Mouse (Mus musculus) hindbrain, embryonic 10.5 days (tissue): ENCODE measurements around the gene Plcb4. TPM values are rescaled to one million over a fixed set of nuclear protein-coding genes. Genes with fewer than 3 reads are reported as not detected.
A peak's percentile ranks its signal among the peaks of the same experiment; 100 is the strongest.

Source experiments
- DNase-seq: peaks from one replicate; pipeline ENCODE4 v3.0.0-alpha.2; 2017; ENCODE audit warnings: low spot score
- H3K27ac ChIP-seq: fragments of 300-500 bp; sonication (generic); 2 replicates; pipeline ENCODE4 v1.5.1; 2016; ENCODE audit warnings: mild to moderate bottlenecking, moderate library complexity
- H3K27me3 ChIP-seq: fragments of 300-500 bp; sonication (generic); 2 replicates; pipeline ENCODE4 v1.6.1; 2016; ENCODE audit warnings: mild to moderate bottlenecking; ENCODE audit not compliant: poor library complexity, insufficient read depth, severe bottlenecking
- H3K36me3 ChIP-seq: fragments of 300-500 bp; sonication (generic); 2 replicates; pipeline ENCODE4 v1.6.1; 2016; ENCODE audit warnings: mild to moderate bottlenecking, moderate library complexity
- H3K4me1 ChIP-seq: fragments of 300-500 bp; sonication (generic); replicated peaks from 2 replicates; pipeline ENCODE4 v1.6.1; 2016; ENCODE audit warnings: mild to moderate bottlenecking
- H3K4me3 ChIP-seq: fragments of 300-500 bp; sonication (generic); 2 replicates; pipeline ENCODE4 v1.5.1; 2016; ENCODE audit warnings: mild to moderate bottlenecking, moderate library complexity
- H3K9me3 ChIP-seq: fragments of 300-500 bp; sonication (generic); 2 replicates; pipeline ENCODE4 v1.6.1; 2016; ENCODE audit warnings: mild to moderate bottlenecking, moderate library complexity
- WGBS: fragments of 180-500 bp; shearing (Covaris S2); methylation state at CpG from one replicate; pipeline ENCODE4 v1.1.7; 2016; 5-methylcytosine and 5-hydroxymethylcytosine counted together
- polyA plus RNA-seq: library from polyadenylated mRNA; unstranded; fragments of >200 nt; fragmentation: Nextera tagmentation; extraction: Ambion mirVana; gene quantifications from 2 replicates; pipeline ENCODE4 v1.2.1, GENCODE M21; 2016

The Plcb4 gene
- polyA plus RNA-seq, 1 experiment from 2014 or later: 15.6 TPM

DNA sequence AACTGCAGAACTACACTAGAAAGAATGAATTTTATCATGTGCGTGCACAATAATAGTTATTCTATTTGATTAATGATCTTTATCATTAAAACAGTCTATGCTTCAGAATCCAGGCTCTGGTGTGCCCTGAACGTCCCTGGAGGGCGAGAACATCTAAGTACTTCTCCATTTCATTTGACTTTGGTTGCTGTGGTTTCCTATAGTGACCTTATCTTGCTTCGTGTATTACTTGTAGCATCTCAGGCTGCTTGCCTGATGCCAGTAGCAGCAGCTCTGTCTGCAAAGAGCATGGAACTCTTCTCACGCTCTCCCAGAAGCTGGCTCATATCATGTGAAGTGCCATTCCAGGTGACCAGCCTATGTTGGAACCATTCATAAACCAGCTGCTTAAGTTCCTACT, 137.9 kb downstream of the Plcb4 start:
- Histone ChIP-seq H3K4me1 (peaks cover 28% of the 10 kb centered on the region), H3K27me3 (no peaks in the 10 kb centered on the region), H3K4me3 (no peak overlapping the region), H3K27ac (no peak overlapping the region; the same call in 1 of the 2 replicates), H3K9me3 (no peaks in the 10 kb centered on the region), H3K36me3 (no peaks in the 10 kb centered on the region)
- 89% methylated on average over 5 of the region's 5 CpGs for WGBS
- DNase-seq: no peak

DNA sequence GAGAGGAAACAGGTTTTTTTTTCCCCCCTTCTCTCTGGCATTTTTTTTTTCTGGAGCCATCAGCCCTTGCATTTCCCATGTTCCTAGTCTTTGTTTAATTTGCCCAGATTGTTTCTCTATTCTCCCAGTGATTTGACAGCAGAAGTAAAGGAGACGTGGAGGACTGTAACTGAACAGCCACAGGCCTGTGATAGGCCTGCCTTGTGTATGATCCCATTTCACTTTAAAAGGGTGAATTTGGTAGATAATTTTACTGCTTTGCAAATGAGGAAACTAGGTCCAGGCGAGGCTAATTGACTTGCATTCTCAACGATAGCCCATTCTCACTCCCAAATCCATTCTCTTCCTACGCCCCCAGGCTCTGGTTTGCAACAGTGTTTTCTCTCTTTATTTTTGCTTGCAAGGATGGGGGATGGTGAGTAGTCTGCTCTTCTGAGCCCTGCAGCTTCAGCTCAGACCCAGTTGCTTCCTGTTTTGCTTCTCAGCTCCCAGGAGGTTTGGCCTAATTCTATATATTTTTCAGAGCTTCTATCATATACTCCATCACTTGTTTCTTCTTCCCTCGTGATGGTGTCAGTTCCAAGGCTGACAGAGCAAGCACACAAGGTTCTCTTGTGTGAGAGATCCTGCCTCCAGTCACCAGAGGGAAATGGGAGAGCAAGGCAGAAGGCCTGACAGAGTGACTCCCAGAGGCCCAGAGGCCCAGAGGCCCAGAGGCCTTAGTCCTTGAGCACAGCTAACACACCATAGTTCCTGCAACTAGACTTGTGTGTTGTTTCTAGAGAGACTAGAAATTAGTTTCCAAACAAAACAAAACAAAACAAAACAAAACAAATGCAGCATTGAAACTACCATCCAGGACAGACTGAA, 139.1 kb downstream of the Plcb4 start:
- no peaks in the 10 kb centered on the region for H3K36me3 ChIP-seq
- WGBS: 47% methylated on average over 5 of the region's 5 CpGs
- no peak for DNase-seq
- peaks cover 28% of the 10 kb centered on the region for H3K4me1 ChIP-seq
- no peaks in the 10 kb centered on the region for H3K9me3 ChIP-seq
- no peak overlapping the region for H3K4me3 ChIP-seq
- no peaks in the 10 kb centered on the region for H3K27me3 ChIP-seq
- peak overlapping the region; percentile 73 for H3K27ac ChIP-seq

DNA sequence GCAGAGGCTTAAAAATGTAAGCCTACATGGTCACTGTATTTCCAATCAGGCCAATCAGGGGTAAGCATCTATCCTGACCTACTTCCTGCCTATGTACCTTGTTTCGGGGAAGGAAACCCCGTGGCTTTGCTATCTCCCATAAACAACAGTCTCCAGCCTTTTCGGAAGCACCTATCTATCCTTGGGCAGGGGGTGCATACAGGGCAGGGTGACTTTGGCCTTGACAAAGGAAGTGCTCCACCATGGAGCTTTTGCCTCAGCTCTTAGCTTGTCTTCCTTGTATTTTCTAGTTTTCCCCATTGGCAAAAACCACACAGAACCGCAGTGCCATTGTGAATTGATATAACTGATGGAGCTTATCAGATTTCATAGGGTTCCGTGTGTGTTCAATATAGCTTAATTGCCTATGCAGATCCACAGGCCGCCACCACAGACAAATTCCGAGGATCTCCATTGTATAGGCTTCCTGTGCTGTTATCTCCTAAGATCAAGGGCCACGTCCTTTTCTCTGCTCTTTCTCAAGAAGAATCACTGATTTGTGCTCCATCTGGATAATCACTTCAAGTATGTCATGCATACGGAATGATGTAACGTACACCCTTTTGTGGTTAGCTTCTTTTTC, 140.4 kb downstream of the Plcb4 start:
- DNase-seq: no peak
- Histone ChIP-seq H3K27ac (no peak overlapping the region), H3K9me3 (no peaks in the 10 kb centered on the region), H3K4me1 (peaks cover 21% of the 10 kb centered on the region), H3K36me3 (no peaks in the 10 kb centered on the region), H3K27me3 (no peaks in the 10 kb centered on the region), H3K4me3 (no peak overlapping the region)
- WGBS: 79% methylated on average over 10 of the region's 10 CpGs

DNA sequence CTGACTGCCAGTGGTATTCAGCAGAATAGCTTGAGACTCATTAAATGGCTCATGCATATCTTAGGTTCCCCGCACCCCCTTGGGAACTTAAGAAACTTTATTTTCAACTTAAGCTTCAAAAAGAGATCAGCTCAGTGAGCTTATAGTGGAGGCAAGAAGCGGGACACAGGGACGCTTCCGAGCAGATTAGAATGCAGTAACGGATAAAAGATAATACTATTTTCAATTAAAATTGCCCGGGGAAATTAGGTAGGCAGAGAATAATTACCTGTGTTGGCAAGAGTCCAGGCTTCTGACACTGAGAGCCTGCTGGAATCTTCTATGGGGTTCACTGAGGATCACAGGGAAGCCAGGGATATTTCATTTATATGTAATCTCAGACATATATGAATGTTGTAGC, 141.6 kb downstream of the Plcb4 start:
- H3K4me1 ChIP-seq: peaks cover 18% of the 10 kb centered on the region
- WGBS: 93% methylated on average over 6 of the region's 6 CpGs
- H3K4me3 ChIP-seq: no peak overlapping the region
- no peaks in the 10 kb centered on the region for H3K27me3 ChIP-seq
- DNase-seq: no peak
- H3K36me3 ChIP-seq: no peaks in the 10 kb centered on the region
- H3K27ac ChIP-seq: no peak overlapping the region
- no peaks in the 10 kb centered on the region for H3K9me3 ChIP-seq

DNA sequence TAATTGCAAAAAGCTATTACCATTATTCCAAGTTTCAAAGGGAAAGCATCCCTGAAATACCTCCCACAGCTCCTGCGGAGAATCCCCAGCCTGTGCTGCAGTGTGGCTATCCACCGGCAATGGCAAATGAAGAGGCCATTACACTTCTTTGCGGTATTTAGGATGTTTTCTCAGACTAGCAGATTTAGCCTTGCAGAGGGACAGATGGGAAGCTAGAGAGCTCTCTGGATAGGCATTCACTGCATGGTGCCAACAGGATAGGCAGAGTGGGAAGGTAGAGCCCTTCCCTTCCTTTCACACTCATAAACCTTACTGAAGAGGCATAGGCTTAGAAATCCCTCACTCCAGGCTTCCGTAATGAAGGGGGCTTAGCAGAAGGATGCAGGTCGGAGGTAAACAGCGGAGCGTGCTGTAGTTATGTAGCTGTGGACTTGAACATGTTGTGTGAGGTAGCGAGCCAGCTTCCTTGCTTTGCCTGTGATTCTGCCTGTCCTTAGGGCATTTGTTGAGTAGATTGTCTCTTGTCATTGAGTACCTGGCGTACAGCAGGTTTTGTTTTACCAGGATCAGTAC, 144.2 kb downstream of the Plcb4 start:
- no peak overlapping the region for H3K4me3 ChIP-seq
- DNase-seq: no peak
- H3K27ac ChIP-seq: no peak overlapping the region
- peaks cover 13% of the 10 kb centered on the region for H3K4me1 ChIP-seq
- H3K9me3 ChIP-seq: no peaks in the 10 kb centered on the region
- no peaks in the 10 kb centered on the region for H3K36me3 ChIP-seq
- no peaks in the 10 kb centered on the region for H3K27me3 ChIP-seq
- 93% methylated on average over 9 of the region's 9 CpGs for WGBS

DNA sequence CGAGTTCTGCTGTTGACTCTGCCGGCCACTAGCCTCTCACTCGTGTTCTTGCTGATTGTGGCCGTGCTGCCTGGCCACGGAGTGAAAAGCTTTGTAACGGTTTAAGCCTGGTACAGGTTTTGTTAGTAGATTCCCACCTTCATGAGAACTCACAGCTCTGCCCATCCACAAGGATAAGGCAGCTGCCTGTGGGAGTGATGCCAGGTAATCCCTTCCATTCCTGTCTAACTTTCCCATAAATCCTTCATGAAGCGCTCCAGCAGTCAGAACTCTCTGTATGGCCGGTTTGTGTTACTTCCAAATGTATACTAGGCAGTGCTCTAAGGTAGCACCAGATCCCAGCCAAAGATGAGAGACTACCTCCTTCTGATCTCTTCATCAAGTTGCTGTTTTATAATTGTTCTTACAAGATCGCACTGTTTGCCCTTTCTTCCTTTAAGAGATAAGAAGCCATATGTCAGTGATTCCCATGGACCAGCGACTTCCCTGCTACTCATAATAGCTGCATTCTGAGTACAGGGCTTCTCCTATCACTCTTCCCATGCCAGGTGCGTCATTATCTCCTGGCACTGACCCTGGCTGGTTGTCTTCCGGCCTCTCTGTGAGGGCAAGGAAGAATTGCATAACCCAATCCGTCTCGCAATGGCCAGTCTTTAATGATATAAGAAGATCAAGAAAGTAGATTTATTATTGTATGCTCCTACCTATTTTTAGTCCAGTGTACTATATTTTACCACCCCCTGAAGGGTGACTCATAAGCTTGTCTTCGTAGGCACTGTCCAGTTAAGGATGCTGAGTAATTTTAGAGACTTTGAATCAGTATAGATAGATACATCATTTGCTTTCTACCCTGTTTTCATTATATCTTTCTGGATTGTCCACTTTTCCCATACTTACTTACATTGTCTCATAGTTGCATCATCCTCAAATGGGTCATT, 147.2 kb downstream of the Plcb4 start:
- H3K27ac ChIP-seq: no peak overlapping the region
- H3K9me3 ChIP-seq: no peaks in the 10 kb centered on the region
- DNase-seq: no peak
- 91% methylated on average over 15 of the region's 15 CpGs for WGBS
- H3K4me1 ChIP-seq: no peaks in the 10 kb centered on the region
- H3K4me3 ChIP-seq: no peak overlapping the region
- H3K27me3 ChIP-seq: no peaks in the 10 kb centered on the region
- no peaks in the 10 kb centered on the region for H3K36me3 ChIP-seq

DNA sequence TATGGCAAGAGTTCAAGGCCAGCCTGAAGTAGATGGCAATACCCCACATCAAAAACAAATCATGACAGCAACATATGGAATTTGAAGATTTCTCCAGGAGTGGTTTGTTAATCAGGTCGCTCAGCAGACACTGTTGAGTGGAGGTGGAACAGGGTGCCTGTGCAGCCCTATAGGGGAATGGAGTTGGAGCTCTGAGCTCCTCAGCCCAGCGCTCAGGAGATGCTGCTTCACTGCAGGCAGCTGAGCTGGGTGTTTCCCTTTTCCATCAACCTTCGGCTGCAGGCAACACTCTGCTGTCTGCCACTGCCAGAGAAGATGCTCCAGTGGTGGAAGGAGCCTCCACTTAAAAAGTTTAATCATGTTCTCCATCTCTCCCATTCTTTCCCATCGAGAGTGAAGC, 149.5 kb downstream of the Plcb4 start:
- Histone ChIP-seq H3K4me1 (no peaks in the 10 kb centered on the region), H3K4me3 (no peak overlapping the region), H3K27me3 (no peaks in the 10 kb centered on the region), H3K36me3 (no peaks in the 10 kb centered on the region), H3K27ac (no peak overlapping the region), H3K9me3 (no peaks in the 10 kb centered on the region)
- 80% methylated on average over 4 of the region's 4 CpGs for WGBS
- no peak for DNase-seq

DNA sequence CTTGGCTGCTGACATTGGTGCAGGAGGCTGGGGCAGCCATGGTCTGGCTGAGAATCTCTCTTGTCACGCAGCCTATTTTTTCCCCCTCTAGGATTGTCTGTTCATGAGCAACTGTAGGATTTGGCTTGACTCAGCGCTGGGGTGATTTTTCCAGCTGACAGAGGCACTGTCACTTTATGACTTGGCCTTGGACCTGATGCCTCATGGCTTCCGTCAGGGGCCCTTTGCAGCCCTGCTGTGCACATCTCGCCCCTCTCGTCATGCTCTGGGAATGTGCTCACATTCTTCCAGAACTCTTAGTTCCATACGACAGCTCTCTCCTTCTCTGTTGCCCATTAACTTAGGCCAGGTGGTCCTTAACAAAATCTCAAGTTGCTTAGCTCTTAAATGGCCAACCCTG, 152.0 kb downstream of the Plcb4 start:
- 74% methylated on average over 6 of the region's 6 CpGs for WGBS
- H3K36me3 ChIP-seq: no peaks in the 10 kb centered on the region
- H3K27ac ChIP-seq: no peak overlapping the region
- no peaks in the 10 kb centered on the region for H3K27me3 ChIP-seq
- no peaks in the 10 kb centered on the region for H3K9me3 ChIP-seq
- no peaks in the 10 kb centered on the region for H3K4me1 ChIP-seq
- H3K4me3 ChIP-seq: no peak overlapping the region
- DNase-seq: no peak

DNA sequence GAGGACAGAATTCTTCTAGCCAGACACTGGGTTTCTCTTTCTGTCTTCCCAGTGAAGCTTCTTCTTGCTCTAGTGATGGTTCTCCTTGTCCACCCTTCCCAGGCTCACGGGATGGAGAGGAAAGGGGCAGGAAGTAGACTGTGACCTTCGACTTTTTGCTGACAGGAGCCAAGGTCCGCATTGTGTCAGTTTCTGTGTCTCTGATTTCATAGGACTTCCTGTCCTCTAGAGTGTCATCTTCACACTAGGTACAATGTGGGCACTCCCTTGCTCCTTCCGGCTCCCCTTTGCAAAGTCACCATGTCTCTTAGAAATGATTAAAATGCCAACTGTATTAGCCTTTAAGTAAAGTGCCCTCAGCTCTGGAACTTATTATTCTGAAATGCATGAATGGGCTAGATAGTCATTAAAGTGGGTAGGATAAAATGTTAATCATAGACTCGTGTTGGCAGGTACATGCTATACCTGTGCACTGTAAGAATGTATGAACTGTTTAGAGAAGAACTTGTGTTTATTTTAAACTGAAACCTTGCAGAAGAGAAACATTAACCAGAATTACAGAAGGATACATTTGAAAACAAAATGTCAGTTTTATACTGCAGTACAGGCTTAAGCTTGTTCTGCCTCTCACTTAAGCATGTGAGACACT, 152.8 kb downstream of the Plcb4 start:
- Histone ChIP-seq H3K4me3 (no peak overlapping the region), H3K4me1 (no peaks in the 10 kb centered on the region), H3K36me3 (no peaks in the 10 kb centered on the region), H3K9me3 (no peaks in the 10 kb centered on the region), H3K27me3 (no peaks in the 10 kb centered on the region), H3K27ac (no peak overlapping the region)
- 73% methylated on average over 5 of the region's 5 CpGs for WGBS
- DNase-seq: no peak

DNA sequence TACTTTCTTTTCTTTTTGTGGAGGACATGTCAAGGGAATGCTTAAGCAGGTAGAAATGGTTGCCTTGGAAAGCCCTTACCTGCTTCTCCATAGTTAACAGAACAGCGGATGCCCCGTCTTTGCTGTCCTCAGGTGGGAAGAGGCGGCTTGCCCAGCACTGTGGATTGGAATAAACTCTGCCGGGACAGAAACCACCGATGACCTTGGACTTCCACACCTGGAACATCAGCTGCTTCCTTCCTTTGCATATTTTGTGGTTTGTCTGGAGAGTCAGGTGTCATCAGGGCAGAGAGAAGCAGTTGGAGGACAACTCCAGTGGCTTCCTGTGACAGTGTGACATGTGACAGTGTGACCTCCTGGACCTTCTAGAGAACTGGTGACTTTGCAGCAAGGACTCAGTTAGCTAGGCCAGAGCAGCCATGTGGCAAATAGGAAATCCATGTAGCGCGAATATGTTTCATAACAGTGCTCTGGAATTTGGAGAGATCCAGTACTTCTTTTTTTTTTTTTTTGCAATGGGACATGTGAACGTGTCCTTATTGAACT, 154.0 kb downstream of the Plcb4 start:
- WGBS: 95% methylated on average over 8 of the region's 8 CpGs
- H3K27me3 ChIP-seq: no peaks in the 10 kb centered on the region
- H3K9me3 ChIP-seq: no peaks in the 10 kb centered on the region

DNA sequence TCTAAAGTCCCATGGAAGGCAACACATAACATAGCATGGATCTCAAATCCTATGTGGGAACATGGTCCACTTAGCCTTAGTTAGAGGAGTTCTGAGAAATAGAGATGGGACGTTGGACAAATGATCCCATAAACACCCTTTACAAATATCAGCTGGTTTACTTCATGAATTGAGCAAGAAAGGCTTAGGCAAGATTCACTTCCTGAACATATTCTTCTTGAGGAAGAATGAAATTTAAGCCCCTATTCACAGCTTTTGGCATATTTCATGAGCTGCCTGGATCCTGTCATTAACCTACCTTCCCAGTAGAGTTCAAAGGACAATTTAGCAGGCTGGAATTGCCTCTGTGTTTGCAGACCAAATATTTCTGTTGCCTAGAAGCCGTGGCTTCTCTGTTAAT, 161.9 kb downstream of the Plcb4 start:
- Histone ChIP-seq H3K36me3 (no peaks in the 10 kb centered on the region), H3K9me3 (no peaks in the 10 kb centered on the region), H3K27me3 (no peaks in the 10 kb centered on the region), H3K27ac (no peak overlapping the region), H3K4me1 (no peaks in the 10 kb centered on the region), H3K4me3 (no peak overlapping the region)
- DNase-seq: no peak
- 82% methylated on average over 2 of the region's 2 CpGs for WGBS

More for the DNA sequence above, 154.0 kb downstream of the Plcb4 start:
- no peak for DNase-seq
- H3K4me1 ChIP-seq: no peaks in the 10 kb centered on the region
- H3K27ac ChIP-seq: no peak overlapping the region
- no peaks in the 10 kb centered on the region for H3K36me3 ChIP-seq
- no peak overlapping the region for H3K4me3 ChIP-seq

DNA sequence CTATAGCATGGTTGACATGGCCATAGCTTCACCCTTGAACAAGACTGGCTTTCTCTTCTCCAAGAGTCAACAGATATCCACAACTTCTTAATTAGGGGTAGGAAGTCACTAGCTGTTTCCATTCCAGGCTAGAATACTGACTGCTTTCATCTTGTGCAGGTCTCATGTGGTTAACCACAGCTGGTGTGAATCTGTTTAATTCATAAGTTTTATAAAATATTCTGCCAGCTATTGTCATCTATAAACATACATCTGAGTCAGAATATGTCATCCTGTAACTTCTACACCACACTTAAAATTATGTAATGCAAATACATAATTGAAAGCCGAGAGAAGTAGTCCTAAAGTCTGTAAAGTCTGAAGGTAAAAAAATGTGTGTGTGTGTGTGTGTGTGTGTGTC, 164.9 kb downstream of the Plcb4 start:
- DNase-seq: no peak
- Histone ChIP-seq H3K4me1 (no peaks in the 10 kb centered on the region), H3K4me3 (no peak overlapping the region), H3K27me3 (no peaks in the 10 kb centered on the region), H3K36me3 (no peaks in the 10 kb centered on the region), H3K9me3 (no peaks in the 10 kb centered on the region), H3K27ac (no peak overlapping the region)
- WGBS: 96% methylated on average over 1 of the region's 1 CpGs
